Mouse (Mus musculus): ENCODE data around the gene 2610028H24Rik. TPM values are rescaled to one million over a fixed set of nuclear protein-coding genes. Genes with fewer than 3 reads are reported as not detected.
A peak's percentile ranks its signal among the peaks of the same experiment; 100 is the strongest.

The 2610028H24Rik gene
- not detected in 2 replicates for polyA plus RNA-seq (2014; fragmentation: Nextera tagmentation; extraction: Ambion mirVana)

DNA sequence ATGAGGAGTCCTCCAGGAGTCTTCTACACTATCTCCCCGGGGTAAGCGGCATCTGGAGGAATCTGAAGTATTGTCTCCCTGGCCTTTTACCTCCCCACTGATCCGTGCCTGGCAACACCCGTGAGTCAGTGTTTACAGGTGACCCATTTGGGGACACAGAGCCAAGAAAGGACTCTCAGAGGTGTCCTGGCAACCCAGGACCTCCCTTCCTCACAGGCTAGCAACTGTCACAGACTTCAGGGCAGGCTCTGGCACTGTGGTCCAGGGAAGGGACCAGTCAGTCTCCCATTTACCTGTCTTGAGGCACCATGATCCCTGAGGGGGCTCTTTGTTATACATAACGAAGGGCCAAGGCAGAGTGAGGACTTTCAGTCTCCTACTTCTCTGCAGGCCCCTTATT lies at the start of gene 2610028H24Rik:
TSS of gene 2610028H24Rik (plus strand) at position 231 of the 400 bp plus-strand sequence.
- no peaks in the 10 kb centered on the region for H3K27me3 ChIP-seq (ENCODE audit: control insufficient read depth, insufficient read depth, low read length)
- H3K9me3 ChIP-seq (ENCODE audit: control insufficient read depth, low read length), result no peaks in the 10 kb centered on the region
- no peaks in the 10 kb centered on the region for H3K36me3 ChIP-seq (ENCODE audit: control insufficient read depth, insufficient read depth, low read length)
- no peak within 1 kb of the TSS for H3K4me3 ChIP-seq (ENCODE audit: low read depth, low read length)
- DNase-seq (ENCODE audit: low spot score) (no peak), ATAC-seq (ENCODE audit: insufficient number of reproducible peaks, low FRiP score, low TSS enrichment, low read depth) (no peak)
- 70% methylated on average over 5 of the region's 5 CpGs for WGBS
- H3K27ac ChIP-seq (replicated peaks; ENCODE audit: low read depth, low read length), result no peak within 1 kb of the TSS
- H3K9ac ChIP-seq (ENCODE audit: low read length), result no peak within 1 kb of the TSS
- H3K4me1 ChIP-seq (ENCODE audit: control insufficient read depth, insufficient read depth, low read length), result no peaks in the 10 kb centered on the region
- H3K4me2 ChIP-seq (ENCODE audit: low read depth, severe bottlenecking), result no peak within 1 kb of the TSS

DNA sequence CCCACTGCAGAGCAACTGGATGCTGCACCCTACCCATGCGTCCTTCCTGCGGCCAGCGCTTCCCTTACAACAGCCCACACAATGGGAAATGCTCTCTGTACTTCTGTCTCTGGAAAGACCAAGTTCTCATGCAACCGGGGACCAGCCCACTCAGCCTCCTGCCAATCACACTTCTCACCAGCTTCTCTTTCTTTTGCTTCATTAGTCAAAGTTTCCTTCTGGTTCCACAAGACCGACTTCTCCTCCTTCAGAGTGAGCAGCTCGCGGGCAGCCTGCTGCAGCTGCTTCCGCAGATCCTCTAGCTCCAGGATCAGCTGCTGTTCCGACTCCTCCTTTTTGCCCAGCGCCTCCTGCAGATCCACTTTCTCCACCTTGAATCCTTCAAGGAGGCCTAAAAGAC lies 40.4 kb upstream of the 2610028H24Rik start:
- Histone ChIP-seq H3K9me3 (ENCODE audit: control insufficient read depth, low read length) (no peaks in the 10 kb centered on the region), H3K27ac (replicated peaks; ENCODE audit: low read depth, low read length) (no peak overlapping the region), H3K27me3 (ENCODE audit: control insufficient read depth, insufficient read depth, low read length) (no peaks in the 10 kb centered on the region), H3K4me1 (ENCODE audit: control insufficient read depth, insufficient read depth, low read length) (no peaks in the 10 kb centered on the region), H3K4me2 (ENCODE audit: low read depth, severe bottlenecking) (no peak overlapping the region), H3K9ac (ENCODE audit: low read length) (no peak overlapping the region), H3K36me3 (ENCODE audit: control insufficient read depth, insufficient read depth, low read length) (peaks cover 45% of the 10 kb centered on the region), H3K4me3 (ENCODE audit: low read depth, low read length) (no peak overlapping the region)
- WGBS, result 95% methylated on average over 10 of the region's 10 CpGs
- ATAC-seq (ENCODE audit: insufficient number of reproducible peaks, low FRiP score, low TSS enrichment, low read depth) (no peak), DNase-seq (ENCODE audit: low spot score) (no peak)

DNA sequence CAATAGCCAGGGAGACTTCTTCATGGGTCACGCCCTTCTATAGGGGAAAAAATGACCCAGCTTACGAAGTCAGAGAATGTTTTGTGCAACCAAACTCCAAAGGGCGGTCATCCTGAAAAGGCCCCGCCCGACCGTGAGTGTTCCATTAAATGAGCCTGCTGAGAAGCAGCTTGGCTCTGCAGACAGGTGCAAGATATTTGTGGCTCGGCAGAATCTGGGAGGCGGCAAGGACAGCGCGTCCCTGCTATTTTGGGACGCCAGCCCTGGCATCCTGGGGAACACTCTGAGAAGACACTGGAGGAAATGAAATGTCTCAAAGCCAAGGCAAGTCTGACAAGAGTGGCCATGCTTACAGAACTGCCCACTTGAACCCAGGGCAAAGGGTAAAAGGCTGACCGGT lies 32.1 kb upstream of the 2610028H24Rik start:
- Histone ChIP-seq H3K4me2 (ENCODE audit: low read depth, severe bottlenecking) (no peak overlapping the region), H3K36me3 (ENCODE audit: control insufficient read depth, insufficient read depth, low read length) (peaks cover 43% of the 10 kb centered on the region), H3K4me1 (ENCODE audit: control insufficient read depth, insufficient read depth, low read length) (no peaks in the 10 kb centered on the region), H3K9me3 (ENCODE audit: control insufficient read depth, low read length) (no peaks in the 10 kb centered on the region), H3K27me3 (ENCODE audit: control insufficient read depth, insufficient read depth, low read length) (no peaks in the 10 kb centered on the region), H3K4me3 (ENCODE audit: low read depth, low read length) (no peak overlapping the region), H3K9ac (ENCODE audit: low read length) (no peak overlapping the region), H3K27ac (replicated peaks; ENCODE audit: low read depth, low read length) (no peak overlapping the region)
- WGBS, result 94% methylated on average over 12 of the region's 12 CpGs
- ATAC-seq (ENCODE audit: insufficient number of reproducible peaks, low FRiP score, low TSS enrichment, low read depth) (no peak), DNase-seq (ENCODE audit: low spot score) (no peak)

DNA sequence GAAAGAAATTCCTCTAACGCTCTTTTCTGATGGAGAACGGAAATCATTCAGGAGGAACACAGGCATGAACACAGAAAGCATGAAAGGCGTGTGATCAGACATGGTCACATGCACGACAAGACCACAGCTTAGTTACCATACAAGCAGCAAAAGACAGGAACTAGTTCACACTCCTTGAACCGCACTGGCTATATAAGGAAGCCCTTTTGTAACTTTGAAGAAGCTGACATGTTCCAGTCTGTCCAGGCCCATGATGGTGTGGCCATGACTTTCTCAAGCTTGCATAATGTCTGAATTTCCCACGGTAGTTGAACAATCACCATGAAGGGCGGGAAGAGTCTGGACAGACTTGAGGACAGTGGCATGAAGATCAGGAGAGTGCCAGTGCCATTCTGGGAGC lies 23.2 kb upstream of the 2610028H24Rik start:
- H3K27me3 ChIP-seq (ENCODE audit: control insufficient read depth, insufficient read depth, low read length), result no peaks in the 10 kb centered on the region
- no peak overlapping the region for H3K4me2 ChIP-seq (ENCODE audit: low read depth, severe bottlenecking)
- no peak for DNase-seq (ENCODE audit: low spot score)
- H3K4me3 ChIP-seq (ENCODE audit: low read depth, low read length), result no peak overlapping the region
- no peaks in the 10 kb centered on the region for H3K9me3 ChIP-seq (ENCODE audit: control insufficient read depth, low read length)
- 95% methylated on average over 7 of the region's 7 CpGs for WGBS
- H3K4me1 ChIP-seq (ENCODE audit: control insufficient read depth, insufficient read depth, low read length), result no peaks in the 10 kb centered on the region
- H3K27ac ChIP-seq (replicated peaks; ENCODE audit: low read depth, low read length), result no peak overlapping the region
- H3K36me3 ChIP-seq (ENCODE audit: control insufficient read depth, insufficient read depth, low read length), result peaks cover 32% of the 10 kb centered on the region
- ATAC-seq (ENCODE audit: insufficient number of reproducible peaks, low FRiP score, low TSS enrichment, low read depth), result no peak
- H3K9ac ChIP-seq (ENCODE audit: low read length), result no peak overlapping the region

DNA sequence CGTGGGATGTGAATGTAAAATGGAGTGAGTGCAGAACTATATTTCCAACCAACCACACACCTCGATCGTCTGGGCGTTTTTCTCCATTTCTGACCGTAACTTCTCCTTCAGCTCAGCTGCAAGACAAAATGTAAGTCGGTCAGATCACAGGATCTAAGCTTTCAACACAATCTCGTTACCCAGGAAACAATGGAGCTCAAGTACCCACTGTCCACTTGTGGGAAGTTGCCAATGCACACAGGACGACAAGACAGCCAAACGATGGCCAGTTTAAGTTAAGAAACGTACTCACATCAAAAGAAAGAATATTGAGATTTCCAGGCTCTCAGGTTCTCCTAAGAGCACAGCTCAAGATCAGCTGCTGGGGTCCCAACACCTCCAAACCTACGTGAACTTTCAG lies 15.0 kb upstream of the 2610028H24Rik start:
- no peak overlapping the region for H3K4me2 ChIP-seq (ENCODE audit: low read depth, severe bottlenecking)
- H3K36me3 ChIP-seq (ENCODE audit: control insufficient read depth, insufficient read depth, low read length), result peaks cover 53% of the 10 kb centered on the region
- no peak overlapping the region for H3K27ac ChIP-seq (replicated peaks; ENCODE audit: low read depth, low read length)
- H3K4me3 ChIP-seq (ENCODE audit: low read depth, low read length), result no peak overlapping the region
- H3K4me1 ChIP-seq (ENCODE audit: control insufficient read depth, insufficient read depth, low read length), result no peaks in the 10 kb centered on the region
- no peak overlapping the region for H3K9ac ChIP-seq (ENCODE audit: low read length)
- DNase-seq (ENCODE audit: low spot score), result no peak
- no peak for ATAC-seq (ENCODE audit: insufficient number of reproducible peaks, low FRiP score, low TSS enrichment, low read depth)
- H3K9me3 ChIP-seq (ENCODE audit: control insufficient read depth, low read length), result no peaks in the 10 kb centered on the region
- H3K27me3 ChIP-seq (ENCODE audit: control insufficient read depth, insufficient read depth, low read length), result no peaks in the 10 kb centered on the region
- 93% methylated on average over 11 of the region's 11 CpGs for WGBS

DNA sequence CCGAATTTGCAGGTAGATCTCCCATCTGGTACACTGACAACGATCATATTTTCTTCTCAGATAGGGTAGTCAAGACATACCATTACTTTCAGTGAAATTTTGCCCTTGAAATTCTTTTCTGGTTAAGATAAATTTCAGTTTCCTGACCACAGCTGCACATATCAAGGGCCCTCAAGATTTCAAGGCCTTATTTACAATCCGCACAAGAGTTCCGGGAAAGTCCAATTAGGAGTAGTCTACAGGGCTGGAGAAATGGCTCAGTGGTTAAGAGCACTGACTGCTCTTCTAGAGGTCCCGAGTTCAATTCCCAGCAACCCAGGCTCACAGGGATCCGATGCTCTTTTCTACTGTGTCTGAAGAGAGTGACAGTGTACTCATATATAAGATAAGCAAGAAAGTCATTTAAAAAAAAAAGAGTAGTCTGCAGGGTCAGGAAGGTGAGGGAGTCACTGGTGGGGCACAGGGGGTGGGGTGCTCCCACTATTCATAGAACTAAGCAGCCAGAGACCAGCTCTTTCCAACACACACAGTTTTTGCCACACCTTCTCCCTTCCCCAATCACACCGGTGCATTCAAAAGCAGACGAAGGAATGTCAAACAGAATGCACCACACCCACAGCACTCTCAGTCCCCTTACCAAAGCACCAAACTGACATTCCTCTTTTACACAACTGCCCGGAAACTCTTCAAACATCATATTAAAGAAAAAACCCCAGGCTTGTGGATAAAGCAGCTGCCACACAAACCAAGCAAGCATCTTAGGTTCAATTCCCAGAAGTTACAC lies 9.6 kb upstream of the 2610028H24Rik start:
- Histone ChIP-seq H3K4me2 (ENCODE audit: low read depth, severe bottlenecking) (no peak overlapping the region), H3K4me3 (ENCODE audit: low read depth, low read length) (no peak overlapping the region), H3K36me3 (ENCODE audit: control insufficient read depth, insufficient read depth, low read length) (peaks cover 29% of the 10 kb centered on the region), H3K4me1 (ENCODE audit: control insufficient read depth, insufficient read depth, low read length) (peaks cover 3% of the 10 kb centered on the region; the same call in 1 of the 2 replicates), H3K9ac (ENCODE audit: low read length) (no peak overlapping the region), H3K9me3 (ENCODE audit: control insufficient read depth, low read length) (no peaks in the 10 kb centered on the region), H3K27ac (replicated peaks; ENCODE audit: low read depth, low read length) (no peak overlapping the region), H3K27me3 (ENCODE audit: control insufficient read depth, insufficient read depth, low read length) (no peaks in the 10 kb centered on the region)
- no peak for ATAC-seq (ENCODE audit: insufficient number of reproducible peaks, low FRiP score, low TSS enrichment, low read depth)
- no peak for DNase-seq (ENCODE audit: low spot score)
- WGBS, result 91% methylated on average over 9 of the region's 9 CpGs

DNA sequence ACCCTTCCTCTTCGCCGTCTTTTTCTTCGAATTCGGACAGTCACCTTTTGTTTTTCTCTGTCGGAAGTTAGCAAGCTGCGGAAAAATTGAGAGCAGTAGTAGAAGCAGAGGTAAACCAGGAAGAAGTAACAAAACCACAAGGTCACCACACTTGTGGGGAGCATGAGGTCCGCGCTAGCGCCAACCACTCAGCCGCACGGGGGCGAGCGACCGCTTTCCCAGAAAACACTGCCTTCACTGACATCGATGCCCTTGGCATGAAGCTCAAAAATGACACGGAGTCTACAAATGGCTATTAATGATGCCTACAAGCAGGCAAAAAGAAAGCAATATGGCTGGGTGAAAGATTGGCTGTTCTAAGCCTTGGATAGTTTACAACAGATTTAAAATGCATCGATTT lies 8.6 kb upstream of the 2610028H24Rik start, which contains the start of gene AC141477.1:
TSS of gene AC141477.1 (minus strand) at position 164 of the 400 bp plus-strand sequence.
- Histone ChIP-seq H3K4me1 (ENCODE audit: control insufficient read depth, insufficient read depth, low read length) (peaks cover 3% of the 10 kb centered on the region; the same call in 1 of the 2 replicates), H3K9ac (ENCODE audit: low read length) (no peak within 1 kb of the TSS), H3K4me2 (ENCODE audit: low read depth, severe bottlenecking) (no peak within 1 kb of the TSS), H3K27me3 (ENCODE audit: control insufficient read depth, insufficient read depth, low read length) (no peaks in the 10 kb centered on the region), H3K36me3 (ENCODE audit: control insufficient read depth, insufficient read depth, low read length) (peaks cover 23% of the 10 kb centered on the region), H3K9me3 (ENCODE audit: control insufficient read depth, low read length) (no peaks in the 10 kb centered on the region), H3K27ac (replicated peaks; ENCODE audit: low read depth, low read length) (no peak within 1 kb of the TSS), H3K4me3 (ENCODE audit: low read depth, low read length) (no peak within 1 kb of the TSS)
- DNase-seq (ENCODE audit: low spot score) (no peak), ATAC-seq (ENCODE audit: insufficient number of reproducible peaks, low FRiP score, low TSS enrichment, low read depth) (no peak)
- WGBS, result 96% methylated on average over 17 of the region's 17 CpGs

DNA sequence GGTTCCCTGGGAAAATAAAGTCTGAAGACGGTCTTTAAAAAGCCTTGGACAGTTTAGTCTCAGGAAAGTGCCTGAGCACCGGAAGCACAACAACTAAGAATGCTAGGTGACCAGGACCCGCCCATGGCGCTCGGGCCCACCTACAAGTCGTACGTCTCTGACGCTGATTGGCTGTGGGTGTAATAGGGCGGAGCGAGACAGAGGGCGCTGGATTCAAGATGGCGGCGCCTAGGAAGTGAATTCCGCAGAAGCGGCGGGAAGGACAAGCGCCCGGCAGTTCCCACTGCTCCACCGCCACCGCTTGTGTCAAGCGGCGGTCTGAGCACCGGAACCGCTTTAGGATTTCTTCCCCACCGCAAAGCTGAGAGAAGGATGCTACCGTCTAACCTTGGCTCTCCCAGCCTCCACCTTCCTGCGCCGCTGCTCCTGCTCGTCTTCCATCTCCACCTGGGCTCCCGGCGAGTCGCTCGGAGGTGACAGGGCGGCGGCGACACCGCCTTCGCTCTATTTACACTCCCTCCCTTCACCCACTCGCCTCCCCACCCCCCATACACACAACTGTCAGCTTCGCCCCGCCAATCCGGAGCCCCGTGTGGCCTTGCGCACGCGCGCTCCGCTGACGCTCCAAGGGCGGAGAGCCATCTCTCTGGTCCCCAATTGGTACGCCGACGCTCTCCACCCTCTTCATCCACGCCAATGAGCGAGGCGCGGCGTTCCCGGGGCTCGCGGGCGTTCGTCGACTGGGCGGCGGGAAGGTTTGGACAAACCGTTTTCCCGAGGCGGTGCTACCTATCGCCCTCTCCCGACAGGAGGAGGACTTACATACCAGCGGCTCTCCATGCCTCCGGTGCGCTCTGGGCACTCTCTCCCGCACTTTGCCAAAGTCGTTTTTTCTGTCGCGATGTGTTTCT lies 6.4 kb upstream of the 2610028H24Rik start, which contains the start of gene Pcnt:
TSS of gene Pcnt (minus strand) at position 609 of the 911 bp plus-strand sequence.
- peak; percentile 96 for DNase-seq (ENCODE audit: low spot score)
- ATAC-seq (ENCODE audit: insufficient number of reproducible peaks, low FRiP score, low TSS enrichment, low read depth), result peak; percentile 99
- Histone ChIP-seq H3K27ac (replicated peaks; ENCODE audit: low read depth, low read length) (peak within 1 kb of the TSS; percentile 83), H3K9me3 (ENCODE audit: control insufficient read depth, low read length) (no peaks in the 10 kb centered on the region), H3K36me3 (ENCODE audit: control insufficient read depth, insufficient read depth, low read length) (peaks cover 9% of the 10 kb centered on the region; the same call in 1 of the 2 replicates), H3K4me2 (ENCODE audit: low read depth, severe bottlenecking) (peak within 1 kb of the TSS; percentile 66), H3K27me3 (ENCODE audit: control insufficient read depth, insufficient read depth, low read length) (no peaks in the 10 kb centered on the region), H3K9ac (ENCODE audit: low read length) (peak within 1 kb of the TSS; percentile 84), H3K4me1 (ENCODE audit: control insufficient read depth, insufficient read depth, low read length) (peaks cover 3% of the 10 kb centered on the region; the same call in 1 of the 2 replicates), H3K4me3 (ENCODE audit: low read depth, low read length) (peak within 1 kb of the TSS; percentile 90)
- WGBS, result under 1% methylated on average over 78 of the region's 78 CpGs

All from limb, embryonic 11.5 days (tissue).